Mouse (Mus musculus): Measurements from ENCODE around the gene 4931417E11Rik. TPM values are rescaled to one million over a fixed set of nuclear protein-coding genes. Genes with fewer than 3 reads are reported as not detected.

The 4931417E11Rik gene
- polyA plus RNA-seq (2015; fragmentation: Nextera tagmentation; extraction: Ambion mirVana): not detected in 2 replicates

DNA sequence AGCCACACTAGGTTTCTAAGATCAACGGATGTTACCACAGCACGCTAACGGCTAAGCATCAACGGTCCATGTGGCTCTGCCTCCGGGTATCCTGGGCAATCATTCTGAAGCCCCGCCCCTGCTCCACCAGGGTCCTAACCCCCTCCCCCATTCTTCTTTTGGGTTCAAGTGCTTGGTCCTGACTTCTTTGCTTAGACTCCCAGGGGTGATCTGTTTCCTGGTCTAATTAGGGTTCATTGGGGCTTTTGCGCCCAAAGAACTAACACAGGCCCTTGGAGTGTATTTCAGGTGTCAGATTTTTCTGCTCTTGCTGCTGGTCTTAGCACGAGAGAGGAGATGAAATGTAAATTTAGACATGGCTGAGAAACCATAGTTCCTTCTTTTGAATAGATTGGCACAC is at the start of gene 4931417E11Rik:
Gene 4931417E11Rik, minus strand, starts transcription at position 101 of the 400 bp plus-strand sequence.
- Histone ChIP-seq H3K9ac (no peak within 1 kb of the TSS), H3K4me3 (no peak within 1 kb of the TSS), H3K27ac (no peak within 1 kb of the TSS), H3K4me1 (no peaks in the 10 kb centered on the region), H3K36me3 (no peaks in the 10 kb centered on the region), H3K9me3 (no peaks in the 10 kb centered on the region), H3K4me2 (no peak within 1 kb of the TSS), H3K27me3 (no peaks in the 10 kb centered on the region)
- WGBS: 92% methylated on average over 8 of the region's 8 CpGs
- ATAC-seq (ENCODE audit: borderline replicate concordance, extremely low read depth, low FRiP score, low TSS enrichment): no peak

DNA sequence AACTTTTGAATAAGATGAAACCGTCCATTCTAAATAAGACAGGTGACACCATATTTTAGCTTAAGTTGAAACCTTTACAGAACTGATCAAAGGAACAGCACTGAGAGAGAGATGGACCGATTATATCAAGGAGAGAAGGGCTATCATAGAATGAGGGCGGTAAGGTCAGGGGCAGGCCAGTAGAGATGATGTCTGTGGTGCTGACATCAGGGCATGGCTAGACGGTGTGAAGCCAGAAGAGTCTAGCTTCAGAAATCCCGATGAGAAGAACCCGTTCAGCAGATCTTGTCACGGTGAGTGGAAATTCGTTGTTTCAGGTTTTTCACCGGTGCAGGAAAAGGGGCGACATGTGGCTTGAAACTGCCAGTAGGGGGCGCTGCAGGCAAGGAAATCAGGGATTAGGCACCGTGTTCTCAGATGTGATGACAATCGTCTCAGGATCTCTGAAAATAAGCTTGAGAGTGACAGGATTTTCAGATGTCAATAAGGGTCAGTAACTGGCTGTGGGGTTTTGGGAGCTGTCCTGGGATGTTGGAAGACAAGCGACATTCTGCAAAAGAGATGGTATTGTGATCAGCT is 48.4 kb upstream of the 4931417E11Rik start:
- H3K27ac ChIP-seq: no peak overlapping the region
- H3K4me1 ChIP-seq: no peaks in the 10 kb centered on the region
- no peak overlapping the region for H3K9ac ChIP-seq
- 23% methylated on average over 14 of the region's 14 CpGs for WGBS
- H3K4me3 ChIP-seq: no peak overlapping the region
- H3K27me3 ChIP-seq: no peaks in the 10 kb centered on the region
- no peaks in the 10 kb centered on the region for H3K9me3 ChIP-seq
- ATAC-seq (ENCODE audit: borderline replicate concordance, extremely low read depth, low FRiP score, low TSS enrichment): 0 out of 2 replicates have a peak, but pooled peaks have one; percentile 35
- H3K36me3 ChIP-seq: no peaks in the 10 kb centered on the region
- no peak overlapping the region for H3K4me2 ChIP-seq

DNA sequence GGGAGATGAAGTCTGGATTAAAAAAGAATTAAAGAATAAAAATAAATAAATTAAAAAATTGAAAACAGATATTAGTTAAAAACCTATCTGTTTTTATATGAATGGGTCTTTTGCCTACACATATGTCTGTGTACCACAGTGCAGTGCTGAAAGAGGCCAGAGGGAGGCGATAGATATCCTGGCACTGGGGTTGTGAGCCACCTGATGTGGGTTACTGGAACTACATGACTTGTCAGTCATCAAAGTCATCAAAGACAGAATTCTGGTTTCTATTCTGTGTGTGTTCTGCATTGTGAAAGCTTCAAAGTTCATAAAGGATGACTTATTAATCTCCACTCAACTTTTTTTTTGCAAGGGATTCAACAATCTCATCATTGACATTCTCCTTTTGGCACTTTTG is 43.4 kb upstream of the 4931417E11Rik start:
- no peak overlapping the region for H3K4me3 ChIP-seq
- no peak for ATAC-seq (ENCODE audit: borderline replicate concordance, extremely low read depth, low FRiP score, low TSS enrichment)
- no peaks in the 10 kb centered on the region for H3K36me3 ChIP-seq
- H3K27me3 ChIP-seq: no peaks in the 10 kb centered on the region
- H3K4me2 ChIP-seq: no peak overlapping the region
- H3K9me3 ChIP-seq: no peaks in the 10 kb centered on the region
- H3K9ac ChIP-seq: no peak overlapping the region
- WGBS: 19% methylated on average over 1 of the region's 1 CpGs
- no peaks in the 10 kb centered on the region for H3K4me1 ChIP-seq
- no peak overlapping the region for H3K27ac ChIP-seq

DNA sequence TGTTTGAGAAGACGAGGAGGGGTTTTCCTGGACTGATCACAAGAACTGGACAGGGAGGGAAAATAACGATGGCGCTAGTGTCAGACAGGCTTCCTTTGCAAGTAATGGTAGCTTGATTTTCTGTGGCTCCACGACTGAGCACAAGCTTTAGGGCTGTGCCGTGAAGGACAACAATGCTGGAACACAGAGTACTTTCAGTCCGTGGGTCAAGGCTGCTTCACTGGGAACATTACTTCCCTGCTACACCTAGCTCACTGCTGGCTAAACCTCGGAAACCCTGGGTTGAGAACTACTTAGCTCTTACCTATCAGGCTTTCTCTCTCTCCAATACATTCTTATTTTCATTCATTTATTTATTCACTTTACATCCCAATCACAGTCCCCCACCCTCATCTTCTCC is 30.2 kb upstream of the 4931417E11Rik start:
- Histone ChIP-seq H3K9ac (no peak overlapping the region), H3K4me3 (no peak overlapping the region), H3K9me3 (no peaks in the 10 kb centered on the region), H3K4me1 (no peaks in the 10 kb centered on the region), H3K27me3 (no peaks in the 10 kb centered on the region), H3K36me3 (no peaks in the 10 kb centered on the region), H3K4me2 (no peak overlapping the region), H3K27ac (no peak overlapping the region)
- ATAC-seq (ENCODE audit: borderline replicate concordance, extremely low read depth, low FRiP score, low TSS enrichment): no peak
- 81% methylated on average over 7 of the region's 7 CpGs for WGBS

DNA sequence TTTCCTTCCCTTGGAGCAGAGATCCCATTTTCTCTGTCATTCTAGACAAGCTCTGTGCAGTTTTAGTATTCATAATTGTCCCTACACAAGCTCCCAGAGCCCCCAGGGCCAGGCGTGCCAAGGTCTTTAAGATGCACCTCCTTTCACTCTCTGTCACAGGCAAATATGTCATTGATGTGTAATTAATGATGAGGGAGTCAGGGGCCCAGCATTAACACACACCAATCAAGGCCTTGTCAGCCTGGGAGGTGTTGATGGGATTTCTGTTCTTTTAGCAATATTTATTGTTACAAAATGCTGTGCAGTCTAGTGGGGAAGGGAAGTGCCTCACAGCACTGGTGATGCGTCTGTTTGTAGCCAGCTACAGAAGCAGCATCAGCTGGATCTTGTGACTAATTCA is 27.9 kb upstream of the 4931417E11Rik start:
- no peak for ATAC-seq (ENCODE audit: borderline replicate concordance, extremely low read depth, low FRiP score, low TSS enrichment)
- WGBS: 34% methylated on average over 2 of the region's 2 CpGs
- no peaks in the 10 kb centered on the region for H3K9me3 ChIP-seq

DNA sequence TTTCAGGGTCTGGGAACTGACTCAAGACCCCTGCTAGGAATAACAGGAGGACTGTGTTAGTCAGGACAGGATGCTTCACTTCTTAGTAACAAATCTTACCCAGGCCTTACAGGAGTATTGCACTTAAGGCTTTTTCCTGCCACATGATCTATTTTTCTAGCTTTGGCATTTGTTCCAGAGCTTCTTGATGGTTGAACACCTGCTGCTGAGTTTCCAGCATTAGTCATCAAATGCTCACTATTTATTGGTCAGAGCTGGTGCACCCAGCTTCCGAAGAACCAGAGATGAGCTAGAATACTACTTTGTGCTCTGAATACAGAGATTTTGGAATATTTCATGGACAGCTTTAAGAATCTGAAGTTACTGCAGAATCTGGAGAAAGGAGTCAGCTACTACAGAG is 21.1 kb upstream of the 4931417E11Rik start:
- H3K4me1 ChIP-seq: no peaks in the 10 kb centered on the region
- no peak overlapping the region for H3K4me3 ChIP-seq
- H3K9me3 ChIP-seq: no peaks in the 10 kb centered on the region
- no peak for ATAC-seq (ENCODE audit: borderline replicate concordance, extremely low read depth, low FRiP score, low TSS enrichment)
- no peaks in the 10 kb centered on the region for H3K27me3 ChIP-seq
- H3K36me3 ChIP-seq: no peaks in the 10 kb centered on the region
- H3K4me2 ChIP-seq: no peak overlapping the region
- WGBS: 95% methylated on average over 1 of the region's 1 CpGs
- H3K27ac ChIP-seq: no peak overlapping the region
- no peak overlapping the region for H3K9ac ChIP-seq

More for the DNA sequence above, 27.9 kb upstream of the 4931417E11Rik start:
- no peak overlapping the region for H3K27ac ChIP-seq
- H3K27me3 ChIP-seq: no peaks in the 10 kb centered on the region
- no peak overlapping the region for H3K9ac ChIP-seq
- H3K4me1 ChIP-seq: no peaks in the 10 kb centered on the region
- no peak overlapping the region for H3K4me2 ChIP-seq
- no peaks in the 10 kb centered on the region for H3K36me3 ChIP-seq
- no peak overlapping the region for H3K4me3 ChIP-seq

DNA sequence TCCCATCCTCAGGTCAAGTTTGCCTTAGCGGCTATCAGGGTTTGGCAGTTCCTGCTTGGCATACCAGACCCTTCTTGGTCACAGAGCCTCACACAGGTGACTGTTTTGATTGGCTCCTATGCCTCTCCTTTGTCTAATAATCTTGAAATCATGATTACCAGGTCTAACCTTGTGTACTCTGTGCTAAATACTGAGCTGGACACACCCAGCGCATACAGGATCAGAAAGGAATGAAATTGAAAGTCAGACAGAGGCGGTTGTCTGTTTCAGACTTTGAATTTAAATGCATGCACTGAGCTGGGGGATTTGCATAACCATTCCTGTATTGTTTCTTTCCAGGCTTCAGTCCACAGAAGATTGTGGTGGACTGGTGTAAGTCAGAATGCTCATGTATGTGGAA is 16.1 kb upstream of the 4931417E11Rik start:
- Histone ChIP-seq H3K27me3 (no peaks in the 10 kb centered on the region), H3K27ac (no peak overlapping the region), H3K4me1 (no peaks in the 10 kb centered on the region), H3K4me2 (no peak overlapping the region), H3K9me3 (no peaks in the 10 kb centered on the region), H3K9ac (no peak overlapping the region), H3K36me3 (no peaks in the 10 kb centered on the region), H3K4me3 (no peak overlapping the region)
- no peak for ATAC-seq (ENCODE audit: borderline replicate concordance, extremely low read depth, low FRiP score, low TSS enrichment)
- 85% methylated on average over 3 of the region's 3 CpGs for WGBS

DNA sequence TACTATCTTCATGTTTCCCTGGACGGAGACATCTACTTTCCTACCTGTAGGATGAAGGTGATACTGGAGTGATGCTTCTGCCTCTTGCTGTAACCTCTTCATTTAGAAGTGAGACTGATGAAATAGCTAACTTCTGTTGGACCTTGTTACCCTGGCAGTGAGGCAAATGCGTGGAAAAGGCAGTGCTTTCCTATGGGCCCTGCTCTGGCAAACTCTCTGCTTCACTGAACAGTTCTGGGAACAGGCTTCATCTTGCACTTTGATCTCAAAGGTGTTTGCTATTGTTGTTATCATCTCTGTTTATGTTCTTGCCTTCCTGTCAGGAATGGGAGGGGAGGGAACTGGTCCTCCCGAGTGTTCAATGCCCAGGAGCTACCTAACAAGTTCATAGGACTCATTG is 3.4 kb downstream of the 4931417E11Rik start:
- ATAC-seq (ENCODE audit: borderline replicate concordance, extremely low read depth, low FRiP score, low TSS enrichment): no peak
- WGBS: 40% methylated on average over 3 of the region's 3 CpGs

DNA sequence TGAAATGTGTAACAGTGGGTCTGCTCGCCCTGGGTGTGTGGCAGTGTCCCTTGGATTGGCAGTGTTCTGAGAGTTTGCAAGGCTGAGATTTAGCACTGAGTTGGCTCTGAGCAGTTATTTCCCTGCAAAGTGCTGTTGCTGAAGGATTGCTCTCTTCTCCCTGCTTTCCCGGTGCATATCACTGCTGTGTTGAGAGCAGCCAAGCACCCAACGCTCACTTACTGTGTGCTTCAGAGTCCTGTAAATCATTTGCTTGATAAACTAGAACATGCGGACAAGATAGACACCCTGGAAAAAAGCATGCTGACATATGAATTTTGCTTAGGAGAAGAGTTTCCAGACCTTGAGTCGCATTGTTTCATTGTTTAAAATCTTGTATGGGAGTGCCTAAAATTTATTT is 6.9 kb downstream of the 4931417E11Rik start:
- H3K9ac ChIP-seq: no peak overlapping the region
- H3K36me3 ChIP-seq: no peaks in the 10 kb centered on the region
- H3K4me3 ChIP-seq: no peak overlapping the region
- H3K27me3 ChIP-seq: no peaks in the 10 kb centered on the region
- no peak overlapping the region for H3K27ac ChIP-seq
- H3K4me2 ChIP-seq: no peak overlapping the region
- 58% methylated on average over 5 of the region's 5 CpGs for WGBS
- no peak for ATAC-seq (ENCODE audit: borderline replicate concordance, extremely low read depth, low FRiP score, low TSS enrichment)
- no peaks in the 10 kb centered on the region for H3K4me1 ChIP-seq
- H3K9me3 ChIP-seq: no peaks in the 10 kb centered on the region

More for the DNA sequence above, 3.4 kb downstream of the 4931417E11Rik start:
- Histone ChIP-seq H3K27ac (no peak overlapping the region), H3K27me3 (no peaks in the 10 kb centered on the region), H3K4me2 (no peak overlapping the region), H3K9me3 (no peaks in the 10 kb centered on the region), H3K9ac (no peak overlapping the region), H3K36me3 (no peaks in the 10 kb centered on the region), H3K4me3 (no peak overlapping the region), H3K4me1 (no peaks in the 10 kb centered on the region)

DNA sequence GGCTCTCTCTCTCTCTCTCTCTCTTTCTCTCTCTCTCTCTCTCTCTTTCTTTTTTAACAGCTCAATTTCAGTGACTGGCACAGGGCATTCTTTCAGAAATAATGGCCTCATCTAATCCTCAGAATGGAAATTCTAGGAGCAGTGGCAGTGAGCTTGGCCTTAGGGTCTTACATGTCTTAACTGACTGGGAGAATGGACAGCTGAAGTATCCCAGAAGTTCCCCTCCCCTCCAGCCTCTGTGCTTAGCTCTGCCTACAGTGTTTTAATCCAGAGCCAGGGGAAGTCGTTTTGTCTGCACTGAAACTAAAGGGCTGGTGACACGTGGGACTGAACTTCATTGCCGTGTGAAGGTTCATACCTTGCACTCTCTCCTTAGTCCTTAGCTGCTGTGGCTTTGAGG is 35.6 kb downstream of the 4931417E11Rik start:
- Histone ChIP-seq H3K27me3 (no peaks in the 10 kb centered on the region), H3K4me3 (no peak overlapping the region), H3K27ac (no peak overlapping the region), H3K4me2 (no peak overlapping the region), H3K4me1 (0 out of 2 replicates have a peak, but pooled peaks cover under 1% of the 10 kb centered on the region), H3K36me3 (no peaks in the 10 kb centered on the region), H3K9me3 (no peaks in the 10 kb centered on the region), H3K9ac (no peak overlapping the region)
- no peak for ATAC-seq (ENCODE audit: borderline replicate concordance, extremely low read depth, low FRiP score, low TSS enrichment)
- 26% methylated on average over 3 of the region's 3 CpGs for WGBS

DNA sequence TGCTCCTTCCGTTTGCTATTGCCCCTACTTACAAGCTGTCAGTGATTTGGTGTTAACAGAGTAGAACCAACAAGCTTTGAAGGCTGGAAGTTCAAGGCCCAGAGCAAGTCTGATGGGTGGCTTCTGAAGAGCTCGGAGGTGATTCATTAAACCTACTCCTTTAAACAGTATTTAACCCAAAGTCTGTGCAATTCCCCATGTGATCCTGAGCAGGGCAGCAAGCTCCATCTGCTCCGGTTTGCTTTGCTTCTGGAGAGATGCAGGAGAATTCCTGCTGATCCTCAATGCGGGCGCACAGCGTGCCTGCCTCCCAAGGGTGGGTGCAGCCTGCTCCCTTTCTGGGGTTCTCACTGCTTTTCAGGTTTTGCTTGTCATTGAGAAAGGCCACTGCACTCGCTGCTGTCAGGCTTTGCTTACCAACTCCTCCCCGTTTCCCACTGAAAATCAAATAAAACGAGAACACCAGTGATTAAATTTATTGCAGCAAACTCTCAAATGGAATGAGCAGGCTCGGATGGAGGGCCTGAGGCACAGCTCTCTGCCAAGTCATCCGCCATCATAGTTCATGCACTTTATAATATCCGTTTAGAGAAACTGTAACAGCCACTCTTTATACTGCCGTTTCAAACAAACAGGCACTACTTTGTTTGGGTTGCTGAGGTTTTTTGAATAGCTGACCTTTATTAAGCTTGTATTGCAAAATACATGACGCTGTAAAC is 40.7 kb downstream of the 4931417E11Rik start:
- H3K9ac ChIP-seq: no peak overlapping the region
- H3K4me1 ChIP-seq: peaks cover 10% of the 10 kb centered on the region; the same call in 1 of the 2 replicates
- no peak overlapping the region for H3K27ac ChIP-seq
- H3K4me2 ChIP-seq: peak overlapping the region; percentile 36
- no peaks in the 10 kb centered on the region for H3K27me3 ChIP-seq
- WGBS: 18% methylated on average over 14 of the region's 14 CpGs
- peak; percentile 65; the same call in 1 of the 2 replicates for ATAC-seq (ENCODE audit: borderline replicate concordance, extremely low read depth, low FRiP score, low TSS enrichment)
- H3K4me3 ChIP-seq: no peak overlapping the region
- H3K9me3 ChIP-seq: no peaks in the 10 kb centered on the region
- no peaks in the 10 kb centered on the region for H3K36me3 ChIP-seq

DNA sequence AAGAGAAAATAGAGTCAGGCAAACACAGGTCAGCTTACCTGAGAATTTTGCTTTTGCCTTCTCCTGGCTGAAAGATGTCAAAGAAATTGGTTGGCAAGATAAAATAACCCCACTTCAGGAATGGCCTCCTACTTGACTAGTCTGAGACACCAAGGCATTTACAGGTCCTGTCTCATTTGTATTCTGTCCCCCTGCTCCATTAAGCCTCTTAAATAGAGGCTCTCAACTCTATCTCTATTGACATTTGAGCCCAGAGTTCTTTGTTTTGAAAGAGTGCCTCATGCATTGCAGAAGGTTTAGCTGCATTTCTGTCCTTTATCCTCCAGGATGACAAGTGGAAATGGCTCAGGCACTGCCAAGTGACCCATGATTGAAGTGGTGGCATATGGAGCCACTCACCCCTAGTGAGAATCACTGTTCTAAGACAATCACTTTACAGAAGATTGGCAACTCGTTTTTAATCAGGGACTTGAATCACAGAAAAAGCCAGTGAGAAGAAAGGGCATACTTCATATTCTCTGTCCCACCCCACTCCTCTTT is 42.1 kb downstream of the 4931417E11Rik start:
- H3K36me3 ChIP-seq: no peaks in the 10 kb centered on the region
- H3K27me3 ChIP-seq: no peaks in the 10 kb centered on the region
- 19% methylated on average over 1 of the region's 1 CpGs for WGBS
- no peak overlapping the region for H3K27ac ChIP-seq
- peaks cover 10% of the 10 kb centered on the region; the same call in 1 of the 2 replicates for H3K4me1 ChIP-seq
- no peaks in the 10 kb centered on the region for H3K9me3 ChIP-seq
- no peak overlapping the region for H3K4me2 ChIP-seq
- ATAC-seq (ENCODE audit: borderline replicate concordance, extremely low read depth, low FRiP score, low TSS enrichment): no peak
- no peak overlapping the region for H3K9ac ChIP-seq
- no peak overlapping the region for H3K4me3 ChIP-seq
